Mouse (Mus musculus) spleen, adult 12 weeks (tissue): ENCODE results near the gene Vmn1r52.
"Not testable (repeated sequence)": the region's sequence is repeated elsewhere in the genome, so short reads cannot be mapped to it uniquely, and the experiment has no call there.

ENCODE experiments used
- DNase-seq: peaks from one replicate; pipeline ENCODE4 v3.0.0; 2022; ENCODE audit warnings: low spot score

Vmn1r52 gene

DNA sequence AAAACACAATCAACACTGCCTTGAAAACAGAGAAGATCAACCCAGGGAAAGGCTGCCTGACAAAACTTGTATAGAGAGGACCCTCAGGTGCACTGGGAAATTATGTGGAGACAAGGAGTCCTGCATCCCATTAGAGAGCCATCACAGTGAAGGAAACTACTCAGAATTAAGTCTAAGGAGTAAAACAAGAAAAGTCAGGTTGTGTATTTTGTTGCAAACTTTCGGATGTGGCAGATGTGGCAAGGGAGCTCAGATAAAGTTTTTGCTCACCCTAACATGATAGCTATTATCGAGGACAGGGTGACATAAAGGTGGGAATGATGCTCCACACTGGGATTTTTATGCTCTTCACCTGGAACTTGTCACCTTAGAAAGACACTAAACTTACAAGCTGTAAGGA is at the start of gene Vmn1r52:
Vmn1r52 (plus strand) TSS at position 301 of the 400 bp plus-strand sequence.
- no peak for DNase-seq

DNA sequence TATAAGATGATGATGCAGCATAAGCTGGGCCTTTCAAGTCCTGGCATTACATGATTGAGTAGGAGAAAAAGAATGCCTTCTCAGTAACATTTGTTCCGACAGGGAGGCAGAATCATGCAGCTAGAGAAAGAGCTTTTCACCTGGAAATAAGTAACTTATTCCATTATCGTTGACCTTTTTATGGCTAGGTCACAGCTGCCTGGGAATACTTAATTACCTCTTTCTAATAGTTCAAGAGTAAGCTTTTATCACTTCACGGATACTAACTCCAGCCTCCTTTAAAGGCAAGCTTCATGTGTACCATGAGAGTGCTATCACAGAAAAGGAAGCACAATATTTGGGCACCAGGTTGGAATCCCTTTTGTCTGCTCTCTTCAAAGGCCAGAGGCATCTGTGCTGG is 14.5 kb upstream of the Vmn1r52 start:
- no peak for DNase-seq

DNA sequence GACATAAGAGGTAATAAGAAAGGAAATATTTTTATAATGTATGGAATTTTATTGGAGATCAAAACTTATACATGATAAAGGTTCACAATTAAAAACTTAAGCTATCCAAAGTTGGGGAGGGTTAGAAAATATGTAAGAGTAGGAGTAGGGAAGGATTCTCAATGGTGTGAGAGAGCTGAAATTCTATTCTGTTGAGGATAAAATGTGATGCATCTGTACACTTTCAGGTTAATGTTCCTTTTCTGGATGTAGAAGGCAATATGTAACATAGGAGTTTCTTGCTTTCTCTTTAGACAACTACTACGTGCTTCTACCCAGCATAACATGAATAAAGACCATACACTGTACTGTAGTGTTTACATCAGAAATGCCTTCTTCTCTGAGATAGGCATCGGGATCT is 27.9 kb downstream of the Vmn1r52 start, which contains the start of gene V1ra8:
V1ra8 (plus strand) TSS at position 301 of the 400 bp plus-strand sequence.
- not testable (repeated sequence) for DNase-seq

DNA sequence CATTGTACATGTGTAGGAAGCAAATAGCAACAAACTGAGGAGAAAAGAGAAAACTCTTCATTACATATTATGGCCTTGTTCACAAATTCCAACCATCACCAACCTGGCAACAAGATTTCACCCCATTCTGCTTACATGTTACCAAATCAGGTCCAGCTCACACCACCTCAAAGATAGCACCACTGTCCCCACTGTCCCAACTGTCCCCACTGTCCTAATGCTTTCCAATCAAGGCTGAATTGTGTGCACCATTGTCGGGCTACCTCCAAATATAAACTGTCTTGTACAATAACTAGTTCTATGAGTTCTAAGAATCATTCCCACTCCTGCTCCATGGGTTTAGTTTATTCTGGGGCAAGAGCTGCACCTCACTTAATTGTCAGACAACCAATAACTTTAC is 49.7 kb downstream of the Vmn1r52 start, which contains the start of gene Vmn1r53:
Vmn1r53 (minus strand) TSS at position 101 of the 400 bp plus-strand sequence.
- no peak for DNase-seq
